Mouse (Mus musculus) CD4-positive, CD25-positive, alpha-beta regulatory T cell, adult 2 months (primary cell): ENCODE measurements at regions not wholly inside any gene's neighbourhood (a gene's known extent, or its start where the extent isn't known, plus 50 kb on each side); places are given as distances from the start of the nearest gene placed in this dataset.

Source experiments
- DNase-seq: peaks from one replicate; pipeline ENCODE4 v3.0.0-alpha.2; 2012; ENCODE audit warnings: low read depth, low spot score

DNA sequence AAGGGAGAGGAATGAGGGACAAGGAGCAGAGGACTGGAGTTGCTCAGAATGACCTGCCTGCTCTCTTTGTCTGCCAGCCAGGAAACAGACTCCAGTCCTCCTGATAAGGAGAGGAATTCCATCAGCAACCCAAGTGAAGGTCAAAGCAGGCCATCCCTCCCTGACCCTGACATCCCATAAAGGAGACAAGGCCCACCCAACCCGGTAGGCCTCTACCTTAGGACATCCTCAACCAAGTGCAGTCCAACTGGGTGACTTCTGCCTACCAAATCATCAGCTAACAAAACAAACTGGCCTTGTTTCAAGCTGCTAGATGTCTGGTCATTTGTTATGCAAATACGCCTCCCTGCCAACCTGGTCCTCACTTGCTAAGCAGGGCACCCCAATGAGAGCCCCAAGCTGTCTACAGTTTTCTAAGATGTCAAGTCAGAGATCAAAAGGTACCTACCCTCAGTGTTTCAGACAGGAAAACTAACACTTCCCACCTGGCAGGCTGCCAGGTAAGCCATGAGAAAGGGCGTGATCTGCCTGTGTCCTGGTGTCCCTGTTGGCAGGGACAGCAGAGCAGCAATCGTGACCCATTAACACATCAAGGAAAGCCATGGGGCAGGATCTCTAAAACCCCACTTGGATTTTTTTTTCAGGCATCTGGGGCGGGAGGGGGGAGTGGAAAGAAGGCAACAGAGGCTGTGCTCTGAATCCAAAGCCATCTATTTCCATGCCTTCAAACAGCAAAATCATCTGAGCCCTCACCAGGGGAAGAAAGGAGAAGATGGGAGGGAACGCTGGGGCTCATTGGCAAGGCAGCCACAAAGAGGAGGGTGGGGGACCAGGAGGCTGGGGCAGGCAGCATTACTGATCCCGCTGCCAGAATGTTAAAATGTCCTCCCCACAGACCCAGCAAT lies 227.6 kb upstream of the Cdh5 start:
- no peak for DNase-seq

DNA sequence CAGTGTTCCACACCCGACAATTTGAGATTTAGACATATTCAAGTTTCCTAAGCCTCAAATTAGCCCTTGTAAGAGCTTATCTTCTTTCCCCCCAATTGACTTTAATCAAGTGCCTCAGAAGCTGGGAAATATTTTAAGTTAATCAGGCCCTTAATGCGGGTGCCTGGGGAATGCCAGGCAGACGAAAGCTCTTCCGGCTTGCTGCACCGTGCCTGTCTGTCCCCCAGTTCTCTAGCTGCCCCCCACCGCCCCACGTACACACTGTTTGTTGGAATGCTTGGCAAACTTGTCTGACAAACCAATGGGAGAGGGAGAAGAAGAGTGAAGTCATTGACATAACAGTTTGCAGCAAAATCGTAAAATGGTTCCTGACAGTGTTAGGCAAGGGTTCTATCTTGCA lies 226.9 kb upstream of the Cdh5 start:
- DNase-seq: no peak

DNA sequence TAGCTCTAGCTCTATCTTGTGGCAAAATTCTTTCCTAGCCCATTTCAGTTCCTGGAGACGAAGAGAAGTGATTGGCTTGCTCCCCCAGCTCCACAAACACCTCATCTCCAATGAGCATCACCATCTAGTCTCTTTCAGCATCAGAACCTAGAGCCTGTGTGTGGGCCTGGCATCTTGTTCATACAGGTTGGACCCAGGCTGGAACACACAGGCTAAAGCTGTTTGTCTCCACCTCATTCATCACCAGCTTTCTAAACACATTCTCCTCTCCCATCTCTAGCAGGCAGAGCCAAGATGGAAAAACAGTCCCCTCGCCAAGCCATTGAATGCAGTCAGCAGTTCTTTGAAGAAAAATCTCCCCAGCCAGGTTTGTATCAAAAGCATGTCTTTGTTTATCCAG lies 221.9 kb upstream of the Cdh5 start:
- no peak for DNase-seq

DNA sequence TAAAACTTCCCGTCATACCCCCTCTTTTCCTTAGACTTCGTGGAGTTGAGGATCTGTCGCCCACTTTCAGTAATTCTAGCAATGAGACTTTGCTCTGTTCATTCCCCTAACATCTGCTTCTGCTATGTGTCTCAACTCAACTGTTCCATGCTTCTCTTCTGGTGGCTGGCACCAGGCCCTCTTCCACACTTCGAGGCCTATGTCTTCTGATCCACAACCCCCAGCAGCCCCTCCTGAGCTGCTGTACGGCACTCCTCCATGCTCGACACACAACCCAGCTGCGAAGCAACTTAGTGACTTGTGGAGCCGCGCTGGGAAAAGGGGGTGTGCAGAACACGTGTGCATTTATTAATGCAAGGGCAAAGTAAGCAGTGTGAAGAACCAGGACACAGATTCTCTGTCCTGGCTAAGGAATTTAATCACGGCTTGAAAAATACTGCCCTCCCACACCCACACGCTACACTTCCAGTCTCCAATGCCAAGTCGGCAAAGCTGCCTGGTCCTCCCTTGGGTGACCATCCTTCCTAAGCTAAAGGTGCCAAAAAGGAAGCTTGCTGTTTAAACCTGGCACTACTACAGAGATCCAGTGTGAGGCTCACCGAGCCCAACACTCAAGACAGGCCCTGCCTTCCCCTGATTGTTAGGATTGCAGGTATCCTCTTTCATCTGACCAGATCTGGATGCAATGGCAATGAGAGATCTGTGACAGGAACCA lies 220.8 kb upstream of the Cdh5 start:
- no peak for DNase-seq

DNA sequence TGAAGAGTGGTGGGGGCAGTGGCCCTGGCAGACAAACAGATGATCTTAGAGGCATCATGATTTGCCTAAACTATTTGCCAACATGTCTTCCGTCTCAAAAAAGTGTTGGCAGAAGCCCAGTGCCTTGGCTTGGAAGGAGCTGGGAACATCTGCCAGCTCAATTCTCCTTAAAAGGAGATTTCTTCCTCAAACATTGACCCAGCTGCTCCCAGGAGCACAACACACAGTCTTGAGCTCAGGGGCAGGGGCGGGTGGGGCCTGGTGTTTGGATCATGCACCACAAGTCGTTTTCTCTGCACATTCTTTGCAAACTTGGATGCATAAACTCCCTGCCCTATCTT lies 220.3 kb upstream of the Cdh5 start:
- no peak for DNase-seq

DNA sequence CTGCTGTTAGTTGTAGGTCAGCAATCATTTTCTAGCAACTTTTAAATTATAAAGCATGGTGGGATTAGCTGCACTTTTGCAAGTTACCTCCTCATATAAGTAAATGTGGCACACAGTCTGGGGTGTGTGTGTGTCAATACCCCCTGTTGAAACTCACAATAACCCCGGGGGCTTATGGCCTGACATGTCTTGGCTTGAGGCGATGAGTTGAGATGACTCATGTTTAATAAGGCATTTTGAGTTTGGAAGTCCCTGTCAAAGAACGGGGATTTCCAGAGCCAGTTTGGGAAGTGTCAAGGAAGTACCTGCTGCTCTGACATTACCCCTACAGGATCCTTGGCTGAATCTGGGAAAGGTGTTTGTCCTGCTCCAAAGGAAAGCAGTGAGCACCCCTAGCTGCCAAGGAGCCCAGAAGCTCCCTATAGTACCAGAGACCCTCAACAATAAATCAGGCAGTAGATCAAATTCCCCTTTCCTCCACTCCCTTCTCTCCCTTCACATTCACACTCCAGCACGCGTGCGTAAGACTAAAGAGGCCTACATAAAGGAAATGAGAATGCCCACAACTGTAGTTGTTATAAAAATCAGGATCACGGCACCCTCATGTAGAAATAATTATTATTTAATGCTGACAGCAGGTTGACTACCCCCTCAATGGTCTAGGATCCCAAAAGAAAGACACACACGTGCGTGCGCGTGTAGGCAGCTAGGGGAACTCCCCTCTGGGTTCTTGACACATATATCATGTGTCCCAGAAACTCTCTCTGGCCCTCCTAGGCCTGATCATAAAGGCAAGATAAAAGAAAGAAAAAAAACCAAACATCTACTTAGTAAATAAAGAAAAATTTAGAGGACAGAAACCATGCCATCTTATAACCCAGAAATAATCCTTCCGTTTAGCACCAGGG lies 216.3 kb upstream of the Cdh5 start:
- no peak for DNase-seq

DNA sequence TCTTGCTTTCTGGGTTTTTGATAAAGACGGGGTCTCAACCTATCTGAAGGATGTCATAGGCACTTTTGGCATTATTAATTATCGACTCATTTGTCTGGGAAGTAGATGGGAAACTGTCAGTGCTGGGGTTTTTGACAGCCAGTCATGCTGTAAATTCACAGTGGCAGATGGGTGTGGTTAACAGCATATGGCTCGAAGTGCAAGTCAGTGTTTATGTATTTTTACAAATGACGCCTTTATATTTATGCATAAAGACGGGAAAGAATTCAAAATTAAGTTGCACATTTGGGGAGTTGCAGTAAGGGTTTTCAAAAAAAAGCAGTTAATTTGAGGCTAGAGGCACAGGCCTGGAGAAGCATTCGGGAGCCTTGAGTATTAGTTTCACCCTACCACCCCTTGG lies 206.8 kb upstream of the Cdh5 start:
- no peak for DNase-seq

DNA sequence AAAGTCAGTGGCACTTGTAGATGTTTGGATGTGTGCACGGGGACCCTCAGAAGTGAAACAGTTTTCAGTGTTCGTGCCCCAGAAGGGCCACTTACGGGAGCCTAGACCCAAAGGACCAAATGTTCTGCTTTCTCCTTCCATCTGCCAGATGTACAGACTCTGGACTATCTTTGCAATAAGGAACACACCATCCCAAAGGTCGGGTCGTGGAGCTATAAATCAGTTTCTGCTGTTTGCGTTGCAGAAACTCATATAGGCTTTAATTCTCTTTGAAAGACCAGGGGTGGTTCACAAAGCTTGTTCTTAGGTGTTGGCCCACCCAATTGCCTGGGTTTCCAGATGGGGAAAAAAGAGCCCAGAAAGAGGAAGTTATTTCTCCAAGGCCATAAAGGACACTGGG lies 206.3 kb upstream of the Cdh5 start:
- DNase-seq: no peak

DNA sequence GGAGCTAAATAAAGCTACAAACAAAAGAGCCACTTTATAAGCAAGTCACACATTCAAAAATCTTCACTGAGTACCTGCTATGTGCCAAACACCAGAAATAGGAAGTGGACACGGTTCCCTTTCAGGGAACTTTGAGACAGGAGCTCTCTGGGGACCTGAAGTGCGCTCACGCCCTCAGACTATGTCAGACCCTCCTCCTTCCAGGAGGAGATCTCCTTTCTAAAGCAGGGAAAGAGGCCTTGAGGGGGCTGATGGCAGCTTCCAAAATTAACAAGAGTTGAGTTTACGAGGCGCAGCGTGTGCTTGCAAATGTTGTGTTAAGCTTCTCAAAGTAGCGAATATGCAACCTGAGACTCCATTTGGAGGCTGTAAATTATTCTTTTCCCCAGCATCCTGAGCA lies 204.0 kb upstream of the Cdh5 start:
- DNase-seq: no peak

DNA sequence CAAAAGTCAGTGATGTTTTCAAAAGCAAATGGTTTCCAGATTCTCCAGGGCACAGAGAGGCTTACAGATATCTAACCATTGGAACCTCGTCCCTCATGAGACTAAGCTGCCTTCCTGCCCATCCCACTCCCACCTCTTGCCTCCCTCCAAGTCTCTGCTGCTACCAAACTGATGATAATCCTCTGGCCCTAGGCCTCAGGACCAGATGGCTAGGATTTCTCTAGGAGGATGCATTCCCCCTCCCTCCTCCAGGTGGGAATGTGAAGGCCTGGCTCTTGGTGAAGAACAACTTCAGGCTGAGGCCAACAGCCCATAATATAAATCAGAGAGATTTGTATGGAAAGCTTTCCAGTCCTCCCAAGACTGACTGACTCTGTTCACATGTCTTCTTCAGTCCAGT lies 198.9 kb upstream of the Cdh5 start:
- no peak for DNase-seq

DNA sequence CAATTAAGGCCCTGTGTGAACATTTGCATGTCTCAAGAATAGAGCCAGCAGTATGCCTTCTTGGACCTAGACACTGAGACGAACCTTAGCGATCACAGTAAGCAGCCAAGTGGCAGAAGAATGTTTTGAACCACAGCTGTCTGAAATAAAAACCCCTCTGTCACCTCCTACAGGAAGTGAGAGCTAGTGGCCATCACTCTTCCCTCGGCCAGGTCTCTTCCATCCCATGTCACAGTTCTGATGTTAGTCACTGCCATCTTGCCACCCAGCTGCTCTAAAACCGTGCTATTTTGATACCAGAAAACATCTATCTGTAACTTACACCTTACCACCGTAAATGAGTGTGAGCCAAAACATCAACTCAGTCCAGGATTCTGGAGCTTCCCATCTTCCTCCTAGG lies 197.8 kb upstream of the Cdh5 start:
- no peak for DNase-seq

DNA sequence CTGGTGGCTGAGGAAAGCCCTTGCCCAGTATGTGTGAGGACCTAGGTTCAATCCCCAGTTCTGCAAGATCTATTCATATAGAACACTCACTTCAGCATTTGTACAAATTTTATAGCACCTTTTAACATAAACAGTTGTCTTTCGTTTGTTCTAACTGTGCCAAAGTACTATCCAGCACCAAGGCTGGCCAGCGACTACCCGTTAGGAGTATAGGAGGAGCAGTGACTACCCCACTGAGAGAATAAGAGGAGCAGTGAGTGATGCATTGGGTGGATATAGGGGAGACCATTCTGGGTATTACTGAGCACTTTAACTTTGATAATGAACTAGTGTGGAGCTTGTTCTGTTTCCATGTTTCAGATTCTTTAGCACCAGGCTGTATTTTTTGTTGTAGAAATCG lies 193.8 kb upstream of the Cdh5 start:
- DNase-seq: no peak

DNA sequence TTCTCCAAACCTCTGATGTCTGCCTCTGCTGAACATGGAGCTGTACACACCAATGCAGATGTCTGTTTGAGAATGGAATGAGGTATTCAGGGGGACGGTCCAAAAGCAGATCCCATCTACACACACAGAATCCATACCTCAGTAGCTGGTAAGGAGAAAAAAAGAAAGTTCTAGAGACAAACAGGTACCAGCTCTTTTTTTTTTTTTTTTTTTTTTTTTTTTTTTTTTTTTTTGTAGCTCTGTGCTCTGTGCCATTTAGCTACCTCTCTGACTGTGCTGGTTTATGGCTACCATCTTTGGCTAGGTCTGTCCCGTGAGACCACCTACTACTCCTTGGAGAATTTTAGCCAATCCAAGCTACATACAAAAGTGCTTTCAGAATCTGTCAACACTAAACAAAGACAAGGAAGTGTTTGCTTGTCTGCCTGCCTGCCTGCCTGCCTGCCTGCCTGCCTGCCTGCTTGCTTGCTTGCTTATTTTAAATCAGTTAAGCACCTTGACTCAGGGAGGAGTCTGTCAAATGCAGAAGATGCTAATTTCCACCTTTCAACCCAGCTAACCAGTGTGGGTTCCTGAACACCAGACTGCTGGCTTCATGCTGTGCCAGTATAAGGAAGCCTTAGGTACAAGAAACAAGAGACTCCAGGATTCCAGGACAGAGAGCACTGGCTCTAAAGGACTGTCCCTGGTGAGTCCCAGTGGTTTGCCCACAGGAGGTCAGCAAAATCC lies 190.0 kb upstream of the Cdh5 start:
- no peak for DNase-seq

DNA sequence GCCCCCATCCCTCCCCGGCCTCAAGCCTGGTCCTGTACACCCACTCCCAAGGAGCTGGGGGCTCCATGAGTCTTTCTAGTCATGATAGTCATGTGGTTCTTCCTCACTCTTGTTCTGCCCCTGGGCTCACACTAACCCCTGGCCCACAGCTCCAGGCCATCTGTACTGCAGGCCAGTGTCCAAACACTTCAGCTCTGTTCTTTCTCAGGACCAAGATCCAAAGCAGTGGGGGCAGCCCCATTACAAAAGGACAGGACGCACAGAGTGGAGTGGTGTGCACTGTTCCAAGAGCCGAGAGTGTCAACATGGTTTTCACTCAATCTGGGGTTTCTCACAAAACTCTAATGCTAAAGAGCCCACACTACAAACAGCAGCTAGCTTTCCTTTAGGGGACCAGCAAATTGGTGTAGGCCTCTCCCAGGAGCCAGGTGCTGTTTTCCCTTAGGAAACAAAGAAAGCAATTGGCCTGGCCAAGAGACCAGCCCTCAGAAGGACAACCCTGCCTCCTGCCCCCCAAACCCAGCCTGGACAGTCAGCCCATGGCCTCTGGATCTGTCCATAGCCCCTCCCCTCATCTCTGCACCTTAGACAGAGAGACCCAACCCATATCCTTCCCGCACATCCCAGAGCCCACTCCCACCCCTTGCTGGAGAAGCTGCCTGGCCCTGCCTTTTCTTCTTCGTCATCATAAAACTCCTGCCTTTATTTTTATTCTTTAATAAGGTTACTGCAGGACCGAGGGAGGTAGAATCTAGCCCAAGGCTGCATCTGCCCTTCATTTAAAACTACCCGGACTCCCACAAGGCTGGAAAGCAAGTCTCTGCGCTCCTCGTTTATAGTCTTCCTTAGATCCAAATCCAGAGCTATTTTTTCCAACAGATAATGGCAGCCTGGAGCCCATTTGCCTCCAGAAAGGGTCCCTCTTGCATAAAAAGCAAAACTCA lies 188.2 kb upstream of the Cdh5 start:
- no peak for DNase-seq

DNA sequence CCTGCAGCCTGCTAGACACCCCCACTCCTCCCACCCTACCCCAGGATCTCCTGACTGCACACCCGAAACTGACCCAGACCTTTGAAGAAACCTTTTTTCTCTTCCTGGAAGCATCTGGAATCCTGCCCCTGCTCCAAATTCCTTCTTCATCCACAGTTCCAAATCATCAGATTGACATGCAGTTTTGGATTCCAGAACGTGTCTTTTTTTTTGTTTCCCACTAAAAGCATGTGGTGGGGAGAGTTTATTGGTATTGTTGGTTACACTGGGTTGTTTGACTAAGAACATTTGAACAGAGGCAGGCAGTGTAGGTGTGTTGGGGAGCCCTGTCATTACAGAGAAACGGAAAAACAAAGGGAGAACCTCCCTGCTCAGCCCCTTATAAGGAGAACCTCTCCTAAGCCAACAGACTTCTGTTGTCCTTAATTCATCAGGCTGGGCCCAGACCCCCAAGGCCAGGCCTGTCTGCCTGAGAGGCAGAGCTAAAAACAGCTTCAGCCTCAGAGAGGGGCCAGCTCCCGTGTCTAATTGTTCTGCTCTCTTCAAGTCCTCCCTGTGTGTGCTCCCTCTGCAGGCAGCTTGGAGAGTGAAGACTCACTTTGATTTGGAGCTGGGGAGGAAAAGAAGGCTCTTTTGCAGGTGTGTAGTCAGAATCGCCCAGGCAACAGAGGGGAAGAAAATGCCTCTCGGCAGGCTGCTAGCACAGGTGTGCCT lies 187.3 kb upstream of the Cdh5 start:
- DNase-seq: no peak

DNA sequence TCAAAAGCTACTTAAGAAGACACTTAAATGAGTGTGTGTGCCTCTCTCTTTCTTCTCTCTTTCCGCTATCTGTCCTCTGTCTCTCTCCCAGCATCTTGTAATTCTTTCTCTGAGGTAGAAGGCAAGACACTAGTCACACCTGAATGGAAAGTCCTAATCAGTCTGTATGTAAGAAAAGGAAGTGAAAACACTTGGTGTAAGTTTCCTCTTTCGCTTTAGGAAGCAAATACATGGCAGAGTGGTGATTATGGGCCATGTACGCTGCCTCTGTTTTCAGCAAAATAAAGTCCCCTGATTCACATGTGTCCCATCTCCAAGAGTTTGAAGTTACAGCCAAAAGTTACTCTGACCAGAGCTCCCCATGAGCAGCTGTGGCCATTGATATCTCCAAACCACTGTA lies 182.1 kb upstream of the Cdh5 start:
- no peak for DNase-seq

DNA sequence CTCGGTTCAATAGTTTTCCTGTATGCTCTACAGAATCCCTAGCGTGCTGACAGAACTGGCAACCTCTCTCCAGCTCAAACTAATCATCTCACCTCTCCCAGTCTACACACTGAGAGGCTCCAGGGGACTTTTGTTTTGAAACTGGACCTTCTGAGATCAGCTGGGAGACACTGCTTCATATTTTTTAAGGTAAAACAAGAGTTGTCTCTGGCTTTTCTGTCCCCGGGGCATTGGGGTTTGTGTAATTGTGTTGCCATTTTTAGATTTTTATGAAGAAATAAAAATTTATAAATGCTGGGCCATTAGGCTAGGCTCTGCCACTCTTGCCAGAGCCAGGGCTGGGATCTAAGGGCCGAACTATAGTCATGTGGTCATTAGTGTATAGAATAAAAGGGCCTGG lies 179.8 kb upstream of the Cdh5 start:
- no peak for DNase-seq

DNA sequence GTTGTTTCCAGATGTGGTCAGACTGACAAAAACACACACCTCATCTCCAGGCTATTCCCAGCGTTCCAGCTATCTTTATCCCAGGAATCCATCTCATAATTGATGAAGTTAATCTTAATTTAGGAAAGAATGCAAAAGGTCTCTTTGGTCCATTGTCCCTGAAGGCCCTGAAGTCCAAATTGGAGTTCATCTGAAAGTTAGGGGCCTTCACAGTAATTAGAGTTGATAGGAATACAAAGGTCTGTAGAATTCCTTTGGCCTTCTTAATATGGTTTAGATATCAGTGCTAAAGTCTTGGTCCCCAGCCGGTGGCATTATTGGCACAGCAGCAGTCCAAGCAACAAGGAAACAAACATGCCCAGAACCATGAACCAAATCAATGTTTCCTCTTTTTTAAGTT lies 178.7 kb upstream of the Cdh5 start:
- DNase-seq: no peak

DNA sequence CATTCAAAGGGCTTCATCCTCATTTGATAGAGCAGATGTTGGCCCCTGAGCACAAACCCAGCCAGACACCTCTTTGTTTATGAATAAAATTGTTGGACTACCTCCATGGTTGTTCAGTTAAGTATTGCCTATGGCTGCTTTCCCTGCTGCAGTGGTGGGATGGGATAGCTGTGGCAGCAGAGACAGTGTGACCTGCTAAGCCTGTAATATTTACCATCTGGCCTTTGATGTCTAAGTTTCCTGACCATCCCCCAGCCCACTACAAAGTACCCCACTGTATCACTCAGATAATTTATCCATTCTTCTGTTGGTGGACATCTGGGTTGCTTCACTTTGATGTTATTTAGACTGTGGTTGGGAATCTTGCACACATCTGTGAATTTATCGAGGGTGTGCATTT lies 168.7 kb upstream of the Cdh5 start:
- DNase-seq: no peak

DNA sequence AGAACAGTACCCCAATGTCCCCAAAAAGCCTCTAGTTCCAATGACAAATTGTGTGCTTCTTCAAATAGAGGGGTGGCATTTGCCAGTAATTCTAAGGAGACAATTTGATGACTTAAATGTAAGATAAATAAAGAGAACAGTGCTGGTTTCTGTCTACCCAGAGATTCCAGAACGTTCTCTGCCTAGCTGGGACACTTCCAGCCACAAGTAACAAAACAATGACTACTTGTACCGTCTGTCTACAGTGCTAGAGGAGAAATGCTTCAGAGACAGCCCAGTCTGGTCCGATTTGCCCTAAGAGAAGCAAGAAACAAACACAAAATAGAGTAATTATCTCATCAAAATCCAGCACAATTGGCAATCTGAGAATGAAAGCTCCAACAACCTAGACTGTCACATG lies 164.9 kb upstream of the Cdh5 start:
- DNase-seq: no peak
